1 mouse cellular context compared by ENCODE assay signal in genomic region chr11:95712563-95713224, GRCm38 (mm10).
TF ChIP-seq lines count a peak whose summit lies in the region.

Gene Zfp652, plus strand, starts transcription at chr11:95712673.

TF ChIP-seq in CH12.LX, 34 proteins besides CTCF, POLR2A, EP300 and RAD21 (continued from another document):
- TF ChIP-seq ELF1 (IDR thresholded peaks at IDR 0.05; ENCODE audit: low read depth, low read length) (peak; percentile 60), CHD2 (IDR thresholded peaks at IDR 0.05; ENCODE audit: low read length) (peak; percentile 85), MXI1 (IDR thresholded peaks at IDR 0.05; ENCODE audit: low read depth, low read length) (peak; percentile 71), MEF2A (IDR thresholded peaks at IDR 0.05; ENCODE audit: borderline replicate concordance, low read depth, low read length) (peak; percentile 46; the same call in 1 of the 2 replicates), IRF4 (IDR thresholded peaks at IDR 0.05; ENCODE audit: low read depth, low read length) (peak; percentile 67), ZMIZ1 (IDR thresholded peaks at IDR 0.05; ENCODE audit: low read depth, low read length) (no peak), ZKSCAN1 (IDR thresholded peaks at IDR 0.05; ENCODE audit: borderline replicate concordance, low read depth, low read length) (no peak), JUN (IDR thresholded peaks at IDR 0.05; ENCODE audit: insufficient read depth, low read depth, low read length) (no peak), SMC3 (IDR thresholded peaks at IDR 0.05; ENCODE audit: low read depth, low read length) (no peak), SIN3A (IDR thresholded peaks at IDR 0.05; ENCODE audit: low read length) (0 out of 2 replicates have a peak, but pooled peaks have one; percentile 45), MAFK (IDR thresholded peaks at IDR 0.05; ENCODE audit: insufficient replicate concordance, low read length) (no peak), TBP (conservative IDR thresholded peaks at IDR 0.05; ENCODE audit: low read depth, low read length) (no peak), TCF12 (IDR thresholded peaks at IDR 0.05; ENCODE audit: low read depth, low read length) (peak; percentile 62; the same call in 1 of the 2 replicates), ZNF384 (IDR thresholded peaks at IDR 0.05; ENCODE audit: low read depth, low read length) (no peak), JUND (conservative IDR thresholded peaks at IDR 0.05; ENCODE audit: low read depth, low read length) (no peak), USF2 (conservative IDR thresholded peaks at IDR 0.05; ENCODE audit: low read depth, low read length) (no peak), NRF1 (IDR thresholded peaks at IDR 0.05; ENCODE audit: low read depth, low read length) (peak; percentile 89), HCFC1 (IDR thresholded peaks at IDR 0.05; ENCODE audit: low read depth, low read length) (peak; percentile 48)
